Mouse (Mus musculus) testis, adult 2 months (tissue): ENCODE data around the gene Gm7168.

Source experiments
- CTCF ChIP-seq: fragments of 200-500 bp; IDR thresholded peaks from 2 replicates; pipeline ENCODE4 v1.5.1; 2012; ENCODE audit warnings: low read depth, mild to moderate bottlenecking, inconsistent platforms, low read length, moderate library complexity; ENCODE audit not compliant: control insufficient read depth, insufficient read depth, insufficient replicate concordance
- POLR2A ChIP-seq: fragments of 200-500 bp; IDR thresholded peaks from 2 replicates; pipeline ENCODE4 v1.6.1; 2012; ENCODE audit warnings: low read depth, mild to moderate bottlenecking, inconsistent platforms, low read length, moderate library complexity; ENCODE audit not compliant: control insufficient read depth

DNA sequence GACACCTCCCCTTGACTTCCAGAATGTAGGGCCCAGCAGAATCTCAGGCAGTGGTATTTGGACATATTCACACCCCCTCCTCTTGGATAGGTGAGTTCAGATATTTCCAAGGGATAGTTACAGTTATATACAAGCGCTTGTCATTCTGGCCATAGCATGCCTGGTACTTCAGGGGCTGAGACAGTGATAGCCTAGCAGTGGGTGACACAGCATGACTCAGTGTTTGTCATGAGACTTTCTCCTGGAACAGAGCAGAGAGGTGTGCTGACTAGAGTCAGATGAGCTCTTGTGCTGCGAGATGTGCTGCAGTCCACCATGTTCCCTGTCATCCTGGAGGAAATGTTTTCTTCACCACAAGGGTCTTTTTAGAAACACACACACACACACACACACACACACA lies 23.6 kb upstream of the Gm7168 start:
- TF ChIP-seq CTCF (no peak), POLR2A (no peak)
